Comparison of ENCODE assay signal across 11 mouse cellular contexts in genomic region chr2:24460808-24461127, GRCm38 (mm10). TPM values are rescaled to one million over a fixed set of nuclear protein-coding genes. Genes with fewer than 3 reads are reported as not detected.
DNase-seq lines count a peak whose midpoint lies in the region; ATAC-seq lines count a peak whose summit lies in the region.
"Had no signal": no experiment of that assay in that cellular context is flagged by ENCODE, and none has a peak within 500 bp of the region (broad histone marks: within the 10 kb centered on the region; RNA-seq: fewer than 3 reads in every experiment).

No protein-coding gene starts in this region.

- WGBS in limb, embryonic 11.5 days: 13% methylated on average over 2 of the region's 2 CpGs
- WGBS in forebrain, embryonic 11.5 days: 15% methylated on average over 2 of the region's 2 CpGs
- 23% methylated on average over 2 of the region's 2 CpGs for WGBS in hindbrain, embryonic 13.5 days

- H3K9ac ChIP-seq in limb, embryonic 11.5 days (ENCODE audit: low read length): no peak overlapping the region
- no peak overlapping the region for H3K9ac ChIP-seq in forebrain, embryonic 11.5 days (ENCODE audit: low read length)
- no peak overlapping the region for H3K9ac ChIP-seq in hindbrain, embryonic 13.5 days

- H3K27me3 ChIP-seq in limb, embryonic 11.5 days (ENCODE audit: control insufficient read depth, insufficient read depth, low read length): no peaks in the 10 kb centered on the region
- no peaks in the 10 kb centered on the region for H3K27me3 ChIP-seq in forebrain, embryonic 11.5 days (ENCODE audit: control insufficient read depth, insufficient read depth, low read length)
- H3K27me3 ChIP-seq in hindbrain, embryonic 13.5 days: no peaks in the 10 kb centered on the region

- H3K4me3 ChIP-seq in limb, embryonic 11.5 days (ENCODE audit: low read depth, low read length): no peak overlapping the region
- no peak overlapping the region for H3K4me3 ChIP-seq in forebrain, embryonic 11.5 days (ENCODE audit: low read depth, low read length)
- no peak overlapping the region for H3K4me3 ChIP-seq in hindbrain, embryonic 13.5 days

- no peak for ATAC-seq in limb, embryonic 11.5 days (ENCODE audit: insufficient number of reproducible peaks, low FRiP score, low TSS enrichment, low read depth)
- ATAC-seq in forebrain, embryonic 11.5 days (replicated peaks; ENCODE audit: low FRiP score): no peak
- no peak for ATAC-seq in hindbrain, embryonic 13.5 days (ENCODE audit: low FRiP score)
- ATAC-seq: forebrain, embryonic 14.5 days had no signal

- no peak overlapping the region for H3K27ac ChIP-seq in limb, embryonic 11.5 days (replicated peaks; ENCODE audit: low read depth, low read length)
- H3K27ac ChIP-seq in forebrain, embryonic 11.5 days (ENCODE audit: low read depth, low read length): no peak overlapping the region
- H3K27ac ChIP-seq in hindbrain, embryonic 13.5 days: no peak overlapping the region

- H3K9me3 ChIP-seq in limb, embryonic 11.5 days (ENCODE audit: control insufficient read depth, low read length): no peaks in the 10 kb centered on the region
- H3K9me3 ChIP-seq in forebrain, embryonic 11.5 days (ENCODE audit: control insufficient read depth, low read length): no peaks in the 10 kb centered on the region
- no peaks in the 10 kb centered on the region for H3K9me3 ChIP-seq in hindbrain, embryonic 13.5 days

- no peak overlapping the region for H3K4me2 ChIP-seq in limb, embryonic 11.5 days (ENCODE audit: low read depth, severe bottlenecking)
- H3K4me2 ChIP-seq in forebrain, embryonic 11.5 days (ENCODE audit: low read depth, low read length, severe bottlenecking): no peak overlapping the region
- H3K4me2 ChIP-seq in hindbrain, embryonic 13.5 days: no peak overlapping the region

- no peaks in the 10 kb centered on the region for H3K36me3 ChIP-seq in limb, embryonic 11.5 days (ENCODE audit: control insufficient read depth, insufficient read depth, low read length)
- H3K36me3 ChIP-seq in forebrain, embryonic 11.5 days (ENCODE audit: control insufficient read depth, insufficient read depth, low read length): no peaks in the 10 kb centered on the region
- no peaks in the 10 kb centered on the region for H3K36me3 ChIP-seq in hindbrain, embryonic 13.5 days

- H3K4me1 ChIP-seq in limb, embryonic 11.5 days (ENCODE audit: control insufficient read depth, insufficient read depth, low read length): no peaks in the 10 kb centered on the region
- H3K4me1 ChIP-seq in forebrain, embryonic 11.5 days (replicated peaks; ENCODE audit: control insufficient read depth, insufficient read depth, low read length): no peaks in the 10 kb centered on the region
- 0 out of 2 replicates have a peak, but pooled peaks cover 5% of the 10 kb centered on the region for H3K4me1 ChIP-seq in hindbrain, embryonic 13.5 days (replicated peaks)

- DNase-seq in thymus, postnatal 0 days (ENCODE audit: low spot score): peak; percentile 11
- DNase-seq in thymus, postnatal 36 days: no peak
- DNase-seq in induced T-regulatory cell, adult 2 months (ENCODE audit: low read depth): peak; percentile 24
- peak; percentile 25 for DNase-seq in limb, embryonic 11.5 days (ENCODE audit: low spot score)
- no peak for DNase-seq in layer of hippocampus, postnatal 25 days (ENCODE audit: extremely low spot score in 1 of 2, low spot score in 1 of 2)
- no peak for DNase-seq in forebrain, embryonic 11.5 days (ENCODE audit: low spot score)
- DNase-seq in B cell, adult 2 months: no peak
- DNase-seq: thymus, adult 18-20 months had no signal

RNA-seq across cellular contexts. Expression of gene Pax8, which starts 14.6 kb away (rescaled TPM):
- 0.07 and 0.17 TPM in 2 replicates for polyA plus RNA-seq in thymus, postnatal 0 days (2015; fragmentation: Nextera tagmentation; extraction: Ambion mirVana)
- not detected in 2 replicates for polyA plus RNA-seq in limb, embryonic 11.5 days (2014; fragmentation: Nextera tagmentation; extraction: Ambion mirVana)
- not detected for total RNA-seq in layer of hippocampus, postnatal 25 days (2021)
- 0.75 and 0.79 TPM in 2 replicates for polyA plus RNA-seq in forebrain, embryonic 11.5 days (2014; fragmentation: Nextera tagmentation; extraction: Ambion mirVana)
- polyA plus RNA-seq in hindbrain, embryonic 13.5 days (2015; fragmentation: Nextera tagmentation; extraction: Ambion mirVana): 32.9 and 41.1 TPM in 2 replicates
- polyA plus RNA-seq: forebrain, embryonic 14.5 days; heart, embryonic 16.5 days had no signal

Comparison
In these comparisons a context has a peak if more than half of its experiments do, and no peak if none do; other contexts are left out.
1. DNase-seq: peak in thymus, postnatal 0 days (single experiment), induced T-regulatory cell, adult 2 months (single experiment) and limb, embryonic 11.5 days (single experiment); none in thymus, postnatal 36 days (0 of 2), layer of hippocampus, postnatal 25 days (0 of 2), forebrain, embryonic 11.5 days (single experiment) and B cell, adult 2 months (0 of 2).
2. RNA of gene Pax8, which starts 14.6 kb away (polyA plus RNA-seq): 32.9 to 41.1 TPM in hindbrain, embryonic 13.5 days; 0.75 to 0.79 TPM in forebrain, embryonic 11.5 days, not detected in limb, embryonic 11.5 days and 0.07 to 0.17 TPM in thymus, postnatal 0 days; every median in the first group is over 10 times any median in the second.